Mouse (Mus musculus) testis, postnatal 10 days (tissue): ENCODE results near the gene Abhd8.

Experiments used
- DNase-seq: peaks from one replicate; pipeline ENCODE4 v3.0.0; 2021; ENCODE audit warnings: low spot score

The Abhd8 gene

GRCm38 (mm10) chr8:71463188-71464033 lies at the start of gene Abhd8:
Gene Abhd8 (minus strand): TSS chr8:71463655.
- DNase-seq: peak; percentile 98

DNA sequence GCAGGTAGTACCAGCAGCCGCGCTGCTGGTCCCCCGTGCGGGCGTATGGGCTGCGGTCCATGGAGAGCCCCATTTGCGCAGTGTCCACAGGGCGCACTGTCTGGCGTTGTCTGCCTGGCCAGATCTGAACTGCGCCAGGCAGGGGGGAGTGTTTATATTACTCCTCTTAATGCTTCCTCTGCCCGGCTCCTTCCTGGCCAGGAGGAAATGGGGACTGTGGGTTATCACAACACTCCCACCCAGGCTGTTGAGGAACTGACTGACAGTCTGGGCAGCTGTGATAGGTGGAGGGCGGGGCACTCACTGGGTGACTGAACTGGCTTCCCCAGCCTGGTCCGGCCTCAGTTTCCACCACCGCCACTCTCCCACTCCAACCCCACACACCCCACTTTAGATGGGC lies 48.2 kb upstream of the Abhd8 start, which contains the start of gene Plvap:
Plvap (minus strand) TSS at position 109 of the 400 bp plus-strand sequence.
- DNase-seq: no peak

GRCm38 (mm10) chr8:71509316-71509715 lies 45.9 kb upstream of the Abhd8 start:
- DNase-seq: no peak

DNA sequence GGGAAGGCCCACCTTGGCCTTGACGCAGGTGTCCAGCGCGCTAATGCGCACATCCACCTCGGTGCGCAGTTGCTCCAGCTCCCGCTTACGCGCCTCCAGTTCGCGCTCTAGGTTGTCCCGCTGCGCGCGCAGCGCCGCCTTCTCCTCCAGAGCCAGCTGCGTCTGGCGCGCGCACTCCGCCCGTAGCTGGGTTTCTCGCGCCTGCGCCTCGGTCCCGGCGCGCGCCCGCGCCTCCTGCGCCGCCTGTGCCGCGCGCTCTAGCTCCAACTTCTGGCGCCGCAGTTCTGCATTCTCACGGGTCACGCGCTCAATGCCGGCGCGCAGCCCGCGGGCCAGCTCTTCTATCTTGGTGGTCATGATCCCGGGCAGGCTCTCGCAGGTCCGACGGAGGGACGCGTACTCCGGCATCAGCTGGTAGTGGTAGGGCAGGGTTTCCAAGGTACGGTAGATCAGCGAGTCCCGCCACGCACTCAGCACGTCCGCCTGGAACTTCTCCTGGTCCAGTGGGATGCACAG lies 44.2 kb upstream of the Abhd8 start:
- DNase-seq: peak; percentile 78

- DNase-seq: no peak
These were observed 42.5 kb upstream of the Abhd8 start for GRCm38 (mm10) chr8:71505979-71506378.

DNA sequence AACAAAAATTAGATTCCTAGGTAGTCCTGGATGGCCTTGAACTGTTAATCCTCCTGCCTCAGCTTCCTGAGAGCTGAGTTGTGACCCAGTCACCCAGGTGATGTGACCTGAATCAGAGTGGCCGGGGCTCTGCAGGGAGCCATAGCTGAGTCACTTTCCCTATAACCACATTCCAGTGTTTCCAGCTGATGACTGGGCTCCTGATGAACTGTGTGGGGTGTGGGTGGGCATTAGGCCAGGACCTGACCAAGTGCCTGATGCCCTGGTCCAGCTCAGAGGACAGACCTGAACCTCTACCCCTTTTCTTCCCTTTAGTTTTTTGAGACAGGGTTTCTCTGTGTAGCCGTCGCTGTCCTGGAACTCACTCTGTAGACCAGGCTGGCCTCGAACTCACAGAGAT lies 41.9 kb upstream of the Abhd8 start:
- no peak for DNase-seq

DNA sequence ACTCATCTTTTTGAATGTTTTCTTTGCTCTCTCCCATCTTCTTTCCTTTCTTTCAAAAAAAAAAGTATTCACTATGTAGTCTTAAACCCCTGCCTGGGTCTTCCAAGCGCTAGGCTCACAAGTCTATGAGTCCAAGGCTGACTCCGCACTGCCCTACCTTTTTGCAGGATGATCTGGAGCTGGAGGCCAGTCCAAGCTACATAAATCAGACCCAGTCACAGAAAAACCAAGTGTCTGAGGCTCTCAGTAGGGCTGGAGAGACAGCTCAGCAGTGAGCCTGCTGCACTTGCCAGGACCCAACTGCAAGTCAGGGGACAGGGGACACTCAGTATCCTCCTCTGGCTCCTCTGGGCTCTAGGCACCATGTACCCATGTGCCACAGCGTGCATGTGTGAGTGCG lies 40.9 kb upstream of the Abhd8 start:
- no peak for DNase-seq

GRCm38 (mm10) chr8:71498816-71499690 lies 35.6 kb upstream of the Abhd8 start:
- DNase-seq: no peak

- DNase-seq: no peak
These were observed 34.5 kb upstream of the Abhd8 start for GRCm38 (mm10) chr8:71497881-71498501.

DNA sequence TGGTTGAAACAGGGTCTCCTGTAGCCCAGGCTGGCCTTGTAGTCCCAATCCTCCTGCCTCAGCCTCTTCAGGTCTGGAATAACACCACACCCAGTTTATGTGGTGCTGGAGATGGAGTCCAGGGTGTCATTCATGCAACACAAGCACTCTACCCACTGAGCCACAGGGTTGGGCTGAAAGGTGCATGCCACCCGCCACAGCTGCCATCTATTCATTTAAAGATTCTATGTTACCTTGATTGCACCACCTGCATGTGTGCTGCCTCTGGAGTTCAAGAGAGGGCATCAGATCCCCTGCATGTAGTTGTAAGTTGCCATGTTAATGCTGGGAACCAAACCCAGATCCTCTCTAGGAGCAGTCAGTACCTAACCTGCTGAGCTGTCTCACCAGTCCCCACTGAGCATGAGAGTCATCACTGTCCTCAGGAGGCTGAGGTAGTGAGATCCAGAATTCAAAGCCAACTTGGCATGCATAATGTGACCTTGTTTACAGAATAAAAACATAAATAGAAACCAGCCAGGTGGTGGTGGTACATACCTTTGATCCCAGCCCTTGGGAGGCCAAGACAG lies 33.7 kb upstream of the Abhd8 start:
- no peak for DNase-seq

DNA sequence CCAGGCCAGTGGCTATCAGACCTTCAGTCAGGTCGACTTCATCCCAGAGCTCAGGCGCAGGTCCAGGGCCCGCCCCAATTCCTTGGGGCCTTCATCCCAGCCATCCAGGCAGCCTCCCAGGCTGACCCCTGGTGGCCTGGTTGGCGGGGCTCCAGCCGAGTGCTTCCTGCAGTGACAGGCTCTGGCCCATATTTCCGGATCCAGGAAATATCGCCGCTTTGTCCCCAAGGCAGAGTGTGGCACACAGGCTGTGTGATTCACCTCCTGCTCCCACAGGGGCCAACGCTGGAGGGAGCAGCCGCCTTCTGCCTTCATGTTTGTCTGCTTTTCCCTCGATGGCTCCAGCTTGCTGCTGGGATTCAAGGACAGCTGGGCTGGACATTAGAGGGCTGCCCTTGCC lies 33.0 kb upstream of the Abhd8 start:
- DNase-seq: peak; percentile 91

DNA sequence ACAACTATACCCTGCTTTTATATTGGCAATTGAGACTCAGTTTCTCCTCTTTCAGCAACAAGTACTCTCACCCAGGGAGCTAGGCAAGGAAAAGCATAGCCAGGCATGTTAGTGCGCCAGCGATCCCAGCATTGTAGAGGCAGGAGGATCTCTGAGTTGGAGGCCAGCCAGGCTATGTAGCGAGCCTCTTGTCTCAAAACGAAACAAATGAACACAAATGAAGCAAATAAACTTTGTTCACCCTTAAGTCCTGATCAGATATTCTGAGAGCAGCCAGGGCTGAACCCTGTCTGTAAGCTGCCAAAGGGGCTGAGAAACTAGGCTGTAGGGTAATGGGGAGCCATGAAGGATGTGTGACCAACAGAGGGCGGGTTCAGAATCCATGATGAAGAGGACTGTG lies 32.4 kb upstream of the Abhd8 start:
- no peak for DNase-seq

GRCm38 (mm10) chr8:71495039-71495438 lies 31.6 kb upstream of the Abhd8 start:
- DNase-seq: peak; percentile 90

GRCm38 (mm10) chr8:71488454-71488853 lies 25.0 kb upstream of the Abhd8 start:
- DNase-seq: peak; percentile 86

DNA sequence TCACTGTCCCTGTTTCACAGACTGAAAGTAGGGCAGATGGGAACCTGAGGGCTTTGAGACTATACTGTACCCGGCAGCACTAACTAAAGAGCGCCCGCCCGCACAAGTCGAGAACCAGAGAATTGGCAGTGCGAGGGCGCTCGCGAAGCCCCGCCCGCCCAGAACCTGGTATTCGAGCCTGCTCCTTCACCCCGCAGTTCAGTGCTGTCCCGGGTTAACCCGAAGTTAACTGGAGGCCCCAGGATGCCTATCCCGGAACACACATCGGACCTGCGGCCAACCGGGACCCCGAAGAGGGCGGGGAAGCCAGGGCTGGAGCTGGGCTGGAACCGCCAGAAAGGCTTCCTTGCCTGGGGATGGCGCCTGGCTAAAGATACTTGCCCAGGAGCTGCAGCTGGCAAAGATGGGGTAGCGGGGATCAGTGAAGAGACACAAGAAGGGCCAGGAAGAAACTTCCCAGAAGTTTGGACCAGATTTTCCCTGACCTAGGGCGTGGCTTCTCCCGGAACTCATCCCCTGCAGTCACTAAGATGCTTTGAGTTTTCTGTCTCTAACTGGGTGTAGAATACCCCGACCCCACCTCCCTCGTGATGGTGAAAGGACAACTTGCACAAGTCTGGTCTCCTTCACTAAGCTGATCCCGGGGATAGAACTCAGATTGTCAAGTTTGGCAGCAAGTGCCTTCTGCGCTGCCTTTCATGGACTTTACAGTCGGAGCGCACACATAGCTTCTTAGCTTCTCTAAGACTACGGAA lies 24.4 kb upstream of the Abhd8 start, which contains the start of gene Gtpbp3:
Gtpbp3 (plus strand) TSS at position 413 of the 755 bp plus-strand sequence.
- peak; percentile 85 for DNase-seq

DNA sequence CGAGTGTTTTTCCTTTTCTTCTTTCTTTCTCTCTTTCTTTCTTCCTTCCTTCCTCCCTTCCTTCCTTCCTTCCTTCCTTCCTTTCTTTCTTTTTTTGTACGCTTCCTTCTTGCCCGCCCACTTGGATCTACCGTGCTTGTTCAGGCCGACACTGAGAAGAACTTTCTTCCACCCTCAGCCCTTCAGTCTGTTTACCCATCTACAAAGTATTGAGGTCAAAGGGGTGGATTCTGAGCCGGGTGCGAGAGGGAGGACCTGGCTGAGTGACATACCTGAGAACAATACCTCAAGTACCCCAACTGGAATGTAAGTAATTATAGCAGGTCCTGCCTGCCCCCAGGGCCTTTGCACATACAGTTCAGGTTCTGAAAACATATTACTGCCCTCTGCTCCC lies 22.7 kb upstream of the Abhd8 start:
- no peak for DNase-seq

DNA sequence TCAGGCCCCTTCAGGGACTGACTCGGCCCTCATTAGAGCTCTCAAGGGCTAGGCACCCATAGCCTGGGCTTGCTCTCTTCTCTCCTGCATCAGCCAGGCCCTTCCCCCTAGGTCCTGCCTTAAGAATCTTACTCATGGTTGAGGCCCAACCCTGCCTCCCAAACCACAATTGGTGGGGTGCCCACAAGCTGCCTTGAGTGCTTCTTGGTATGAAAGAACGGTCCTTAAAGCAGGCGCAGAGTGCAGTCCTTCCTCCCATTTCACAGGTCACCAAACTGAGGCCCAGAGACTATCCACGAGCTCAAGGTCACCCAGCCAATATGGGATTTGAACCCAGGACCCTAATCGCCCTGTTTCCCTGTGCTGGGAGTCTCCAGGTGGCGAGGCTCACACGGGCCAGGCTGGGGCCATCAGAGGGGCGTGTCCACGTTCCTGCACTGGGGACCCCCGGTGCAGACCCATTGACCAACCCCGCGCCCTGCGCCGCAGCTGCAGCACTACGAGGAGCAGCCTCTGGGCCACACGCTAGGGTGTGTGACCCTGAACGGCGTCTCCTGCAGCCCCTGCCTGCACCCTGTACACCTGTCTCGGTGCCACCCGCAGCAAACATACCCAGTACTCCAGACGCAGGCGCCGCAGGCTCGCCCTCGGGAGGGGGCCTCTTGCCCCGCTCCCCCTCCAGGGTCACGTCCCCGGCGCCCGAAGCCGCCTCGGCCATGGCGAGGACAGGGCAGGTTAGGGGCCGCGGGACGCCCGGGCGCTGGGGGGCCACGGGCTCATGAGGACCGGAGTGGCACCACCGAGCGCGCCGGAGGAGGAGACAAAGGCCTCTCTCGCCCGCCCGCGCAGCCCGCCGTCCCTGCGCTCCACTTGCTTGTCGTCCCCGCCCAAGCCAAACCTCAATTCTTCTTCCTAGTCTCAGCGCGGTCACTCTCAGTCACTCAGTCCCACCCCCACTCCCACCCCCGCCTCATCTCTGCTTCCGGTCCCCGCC lies 22.0 kb upstream of the Abhd8 start, which contains the start of gene Ano8:
Ano8 (minus strand) TSS at position 822 of the 994 bp plus-strand sequence.
- DNase-seq: peak; percentile 85

DNA sequence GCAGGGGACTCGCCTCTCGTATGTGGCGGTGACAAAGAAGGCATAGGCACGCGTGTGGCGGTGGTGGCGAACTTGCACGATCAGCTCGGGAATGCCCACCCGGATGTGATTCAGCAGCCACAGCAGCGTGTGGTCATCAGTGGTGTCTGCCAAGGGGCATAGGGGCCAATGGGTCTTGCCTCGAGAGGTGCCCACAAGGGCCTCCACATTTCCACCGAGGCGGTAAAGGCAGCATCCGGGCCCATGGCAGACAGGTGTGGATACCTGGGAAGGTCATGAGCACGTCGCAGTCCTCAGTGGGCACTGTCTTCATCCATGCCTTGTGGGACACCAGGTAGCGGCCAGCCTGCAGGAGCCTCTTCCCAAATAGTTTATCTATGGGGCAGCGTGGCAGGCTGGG lies 21.3 kb upstream of the Abhd8 start:
- no peak for DNase-seq

GRCm38 (mm10) chr8:71483932-71484331 lies 20.5 kb upstream of the Abhd8 start:
- DNase-seq: peak; percentile 79

DNA sequence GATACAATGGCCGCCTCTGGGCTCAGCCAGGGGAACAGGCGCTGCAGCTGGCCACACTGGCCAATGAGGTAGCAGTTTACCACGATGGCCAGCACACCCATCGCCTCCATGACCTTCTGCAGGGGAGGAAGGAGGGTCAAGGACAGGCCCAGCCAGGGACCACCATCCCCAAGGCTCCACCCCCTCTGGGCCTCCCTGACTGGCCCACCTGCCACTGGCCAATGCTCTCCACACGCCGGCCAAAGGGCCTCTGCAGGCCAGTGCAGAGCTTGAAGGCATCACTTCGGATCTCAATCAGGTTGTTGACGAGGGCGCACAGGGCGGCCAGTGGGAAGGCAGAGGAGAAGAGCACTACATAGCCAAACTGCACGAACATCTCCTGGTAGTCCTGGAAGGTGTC lies 15.5 kb upstream of the Abhd8 start:
- DNase-seq: no peak
